Mouse (Mus musculus) midbrain, embryonic 14.5 days (tissue): Measurements from ENCODE around the gene Med19. TPM values are rescaled to one million over a fixed set of nuclear protein-coding genes. Genes with fewer than 3 reads are reported as not detected.
"Not testable (repeated sequence)": the region's sequence is repeated elsewhere in the genome, so short reads cannot be mapped to it uniquely, and the experiment has no call there.

Experiments used
- ATAC-seq: fragments of 200-750 bp; cut with Nextera tagmentation; 2 replicates; pipeline ENCODE4 v1.8.0; 2017; ENCODE audit warnings: moderate number of reproducible peaks, moderate library complexity; ENCODE audit not compliant: low FRiP score, low TSS enrichment
- DNase-seq: peaks from one replicate; pipeline ENCODE4 v3.0.0-alpha.2; 2015
- H3K27ac ChIP-seq: fragments of 300-500 bp; sonication (generic); replicated peaks from 2 replicates; pipeline ENCODE4 v1.5.1; 2014; ENCODE audit warnings: mild to moderate bottlenecking, low read depth, low read length, moderate library complexity
- H3K27me3 ChIP-seq: fragments of 300-500 bp; sonication (generic); 2 replicates; pipeline ENCODE4 v1.6.1; 2014; ENCODE audit warnings: low read length, control low read depth, mixed read lengths; ENCODE audit not compliant: control insufficient read depth, insufficient read depth
- H3K36me3 ChIP-seq: fragments of 300-500 bp; sonication (generic); 2 replicates; pipeline ENCODE4 v1.6.1; 2014; ENCODE audit warnings: low read length, control low read depth; ENCODE audit not compliant: control insufficient read depth, insufficient read depth
- H3K4me1 ChIP-seq: fragments of 300-500 bp; sonication (generic); 2 replicates; pipeline ENCODE4 v1.6.1; 2014; ENCODE audit warnings: mild to moderate bottlenecking, antibody characterized with exemption, low read length, control low read depth; ENCODE audit not compliant: control insufficient read depth, insufficient read depth
- H3K4me2 ChIP-seq: fragments of 300-500 bp; sonication (generic); 2 replicates; pipeline ENCODE4 v1.6.1; 2014; ENCODE audit warnings: mild to moderate bottlenecking, low read length, moderate library complexity
- H3K4me3 ChIP-seq: fragments of 300-500 bp; sonication (generic); replicated peaks from 2 replicates; pipeline ENCODE4 v1.5.1; 2014; ENCODE audit warnings: low read depth, low read length
- H3K9ac ChIP-seq: fragments of 300-500 bp; sonication (generic); replicated peaks from 2 replicates; pipeline ENCODE4 v1.6.1; 2014; ENCODE audit warnings: mild to moderate bottlenecking, low read length, moderate library complexity
- H3K9me3 ChIP-seq: fragments of 300-500 bp; sonication (generic); 2 replicates; pipeline ENCODE4 v1.6.1; 2016; ENCODE audit warnings: low read length, control low read depth, mixed read lengths; ENCODE audit not compliant: control insufficient read depth
- WGBS: fragments of 180-500 bp; shearing (Covaris S2); extraction: QIAGEN DNeasy Blood & Tissue Kit; methylation state at CpG from one replicate; pipeline ENCODE4 v1.1.7; 2014; 5-methylcytosine and 5-hydroxymethylcytosine counted together
- polyA plus RNA-seq: library from polyadenylated mRNA; unstranded; fragments of >200 nt; fragmentation: Nextera tagmentation; extraction: Ambion mirVana; gene quantifications from 2 replicates; pipeline ENCODE4 v1.2.1, GENCODE M21; 2014

Gene Med19
- polyA plus RNA-seq, 1 experiment from 2014 or later: 56.5 TPM

DNA sequence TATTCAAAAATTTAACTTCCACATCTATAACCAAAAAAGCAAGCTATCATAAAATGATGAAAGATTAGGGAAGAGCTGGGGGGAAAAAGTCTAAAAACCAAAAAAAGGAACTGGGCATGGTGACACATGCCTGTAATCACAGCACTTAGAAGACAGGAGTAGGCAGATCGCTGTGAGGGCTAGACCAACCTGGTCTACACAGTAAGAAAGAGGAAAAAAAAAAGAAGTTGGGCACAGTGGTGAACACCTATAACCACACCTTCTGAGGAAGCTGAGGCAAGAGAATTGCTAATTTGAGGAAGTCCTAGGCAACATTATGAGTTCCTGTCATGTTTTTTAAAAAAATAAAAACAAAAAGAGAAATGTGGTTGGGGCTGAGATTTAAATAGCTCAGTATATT, 22.3 kb upstream of the Med19 start:
- ATAC-seq (no peak), DNase-seq (no peak)
- Histone ChIP-seq H3K9ac (no peak overlapping the region), H3K4me3 (no peak overlapping the region), H3K9me3 (no peaks in the 10 kb centered on the region), H3K4me1 (no peaks in the 10 kb centered on the region), H3K27ac (no peak overlapping the region), H3K4me2 (no peak overlapping the region), H3K36me3 (no peaks in the 10 kb centered on the region), H3K27me3 (no peaks in the 10 kb centered on the region)
- WGBS: 74% methylated on average over 1 of the region's 1 CpGs

DNA sequence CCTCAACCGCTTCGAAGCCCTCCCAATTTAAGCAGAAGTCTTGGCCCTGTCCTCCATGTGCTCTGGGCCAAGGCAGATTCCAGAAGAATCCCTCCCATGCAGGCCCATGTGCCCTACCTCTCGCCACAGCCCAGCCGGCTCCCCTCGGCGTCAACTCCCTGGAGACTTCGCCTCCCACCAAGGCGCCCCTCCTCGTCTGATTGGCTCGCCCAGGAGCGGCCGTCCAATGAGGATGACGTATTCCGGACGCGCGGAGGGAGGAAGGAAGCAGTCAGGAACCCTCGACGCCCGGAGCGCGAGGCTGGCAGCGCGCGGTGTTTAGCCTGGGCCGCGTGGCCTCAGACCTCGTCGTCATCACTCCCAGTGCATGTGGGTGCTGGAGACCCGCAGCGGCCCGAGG, 19.4 kb upstream of the Med19 start, which contains the start of gene Btbd18:
Gene Btbd18, plus strand, starts transcription at position 274 of the 400 bp plus-strand sequence.
- H3K4me3 ChIP-seq: no peak within 1 kb of the TSS
- 93% methylated on average over 32 of the region's 32 CpGs for WGBS
- H3K27me3 ChIP-seq: no peaks in the 10 kb centered on the region
- no peak for DNase-seq
- no peaks in the 10 kb centered on the region for H3K4me1 ChIP-seq
- H3K4me2 ChIP-seq: no peak within 1 kb of the TSS
- ATAC-seq: no peak
- no peaks in the 10 kb centered on the region for H3K9me3 ChIP-seq
- no peaks in the 10 kb centered on the region for H3K36me3 ChIP-seq
- no peak within 1 kb of the TSS for H3K27ac ChIP-seq
- no peak within 1 kb of the TSS for H3K9ac ChIP-seq

DNA sequence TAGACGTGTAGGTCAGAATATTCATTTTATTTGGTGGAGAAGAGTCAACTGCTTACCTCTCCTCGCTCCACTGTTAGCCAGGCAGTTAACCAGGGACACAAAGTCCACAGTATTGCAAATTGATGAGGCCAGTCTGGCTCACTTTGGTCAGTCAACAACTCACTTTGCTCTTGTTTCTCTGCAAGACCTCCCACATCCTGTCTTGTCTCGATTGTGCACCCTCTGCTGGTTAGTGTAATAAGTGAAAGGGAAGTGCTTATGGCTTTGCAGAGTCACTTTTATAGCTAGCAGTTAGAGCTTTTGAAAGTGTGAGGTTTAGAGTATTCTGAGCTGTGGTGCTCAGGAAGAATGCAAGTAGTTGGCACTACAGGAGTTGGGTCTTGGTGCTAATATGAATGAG, 17.9 kb upstream of the Med19 start:
- Histone ChIP-seq H3K9me3 (no peaks in the 10 kb centered on the region), H3K4me2 (no peak overlapping the region), H3K27me3 (no peaks in the 10 kb centered on the region)

DNA sequence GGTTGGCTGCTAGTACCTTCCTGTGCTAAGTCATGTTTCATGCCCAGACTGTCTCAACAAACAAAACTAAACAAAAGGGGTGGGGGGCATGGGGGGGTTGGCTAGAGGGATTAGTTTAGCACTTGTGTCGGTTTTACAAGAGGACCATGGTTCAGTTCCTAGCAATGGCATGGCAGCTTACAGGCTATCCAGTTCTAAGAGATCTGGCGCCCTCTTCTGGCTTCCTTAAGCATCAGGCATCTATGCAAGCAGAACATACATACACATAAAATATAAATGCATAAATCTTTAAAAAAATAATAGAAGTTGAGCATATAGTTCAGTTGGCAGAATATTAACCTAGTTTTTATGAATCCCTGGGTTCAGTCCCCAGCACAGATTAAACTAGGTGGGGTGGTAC, 15.3 kb upstream of the Med19 start:
- Histone ChIP-seq H3K4me1 (no peaks in the 10 kb centered on the region), H3K36me3 (no peaks in the 10 kb centered on the region), H3K4me2 (no peak overlapping the region), H3K27ac (no peak overlapping the region), H3K27me3 (no peaks in the 10 kb centered on the region), H3K9me3 (no peaks in the 10 kb centered on the region), H3K4me3 (no peak overlapping the region), H3K9ac (no peak overlapping the region)
- ATAC-seq: no peak
- 22% methylated on average over 2 of the region's 2 CpGs for WGBS
- DNase-seq: peak; percentile 51

More for the DNA sequence above, 17.9 kb upstream of the Med19 start:
- Histone ChIP-seq H3K9ac (no peak overlapping the region), H3K4me3 (no peak overlapping the region), H3K27ac (no peak overlapping the region), H3K4me1 (no peaks in the 10 kb centered on the region), H3K36me3 (no peaks in the 10 kb centered on the region)
- ATAC-seq (no peak), DNase-seq (peak; percentile 48)
- 73% methylated on average over 3 of the region's 3 CpGs for WGBS

DNA sequence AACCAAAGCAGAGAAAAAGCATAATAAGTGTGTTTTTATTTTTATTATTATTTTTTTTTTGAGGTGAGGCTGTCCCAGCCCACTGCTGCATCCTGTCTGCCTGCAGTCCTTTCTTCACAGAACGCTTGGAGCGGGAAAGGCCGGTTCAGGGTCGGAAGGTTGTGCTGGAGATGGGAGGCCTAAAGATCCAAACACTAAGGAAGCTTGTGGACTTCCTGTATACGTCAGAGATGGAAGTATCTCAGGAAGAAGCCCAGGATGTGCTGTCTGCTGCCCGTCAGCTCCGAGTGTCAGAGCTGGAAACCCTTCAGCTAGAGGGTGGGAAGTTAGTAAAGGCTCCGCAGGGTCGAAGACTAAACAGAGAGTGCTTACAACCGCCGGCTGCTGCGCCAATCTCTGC, 12.1 kb upstream of the Med19 start:
- WGBS: 68% methylated on average over 12 of the region's 12 CpGs
- no peak for DNase-seq
- Histone ChIP-seq H3K4me1 (peaks cover 5% of the 10 kb centered on the region), H3K4me3 (no peak overlapping the region), H3K4me2 (no peak overlapping the region), H3K36me3 (peaks cover 6% of the 10 kb centered on the region; the same call in 1 of the 2 replicates), H3K9me3 (no peaks in the 10 kb centered on the region), H3K27ac (no peak overlapping the region), H3K27me3 (no peaks in the 10 kb centered on the region), H3K9ac (no peak overlapping the region)
- no peak for ATAC-seq

DNA sequence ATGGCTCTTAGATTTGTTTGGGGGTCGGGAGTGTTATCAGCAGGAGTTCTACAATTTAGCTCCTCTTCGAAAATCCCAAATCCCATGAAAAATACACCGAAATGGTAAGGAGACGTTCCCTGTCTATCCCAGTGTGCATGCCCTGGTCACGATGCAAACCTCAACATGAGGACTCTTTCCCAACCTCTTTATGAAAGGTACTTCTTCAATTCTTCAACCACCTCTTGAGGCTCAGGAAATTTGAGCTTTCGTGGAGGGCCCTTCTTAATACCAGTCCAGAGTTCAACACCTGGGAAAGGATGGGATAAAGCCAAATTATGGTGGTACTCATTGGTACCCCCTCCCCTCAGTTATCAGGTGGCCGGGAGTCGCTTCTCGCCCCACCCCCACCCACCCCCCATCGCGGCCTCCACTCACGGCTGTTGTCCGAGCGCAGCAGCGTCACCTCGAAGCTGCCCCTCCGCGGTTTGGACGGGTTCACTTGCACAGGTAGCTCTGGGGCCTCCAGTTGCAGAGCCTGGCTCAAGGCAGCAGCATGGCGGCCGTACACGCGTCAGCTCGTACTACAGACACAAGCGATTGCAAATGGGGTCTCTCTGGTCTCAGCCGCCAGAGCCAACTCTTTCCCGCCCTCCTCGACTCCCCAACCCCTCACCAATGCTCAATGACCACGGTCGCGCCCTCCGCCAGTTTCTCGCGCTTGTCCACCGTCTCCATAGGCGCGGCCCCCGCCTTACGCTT, 8.2 kb upstream of the Med19 start:
- peaks cover 7% of the 10 kb centered on the region for H3K4me1 ChIP-seq
- peak overlapping the region; percentile 89 for H3K27ac ChIP-seq
- no peaks in the 10 kb centered on the region for H3K27me3 ChIP-seq
- ATAC-seq: peak; percentile 76
- WGBS: 1% methylated on average over 39 of the region's 39 CpGs
- no peaks in the 10 kb centered on the region for H3K9me3 ChIP-seq
- peak overlapping the region; percentile 91 for H3K4me3 ChIP-seq
- DNase-seq: peak; percentile 62
- H3K4me2 ChIP-seq: peak overlapping the region; percentile 77
- H3K36me3 ChIP-seq: peaks cover 33% of the 10 kb centered on the region
- H3K9ac ChIP-seq: peak overlapping the region; percentile 83

DNA sequence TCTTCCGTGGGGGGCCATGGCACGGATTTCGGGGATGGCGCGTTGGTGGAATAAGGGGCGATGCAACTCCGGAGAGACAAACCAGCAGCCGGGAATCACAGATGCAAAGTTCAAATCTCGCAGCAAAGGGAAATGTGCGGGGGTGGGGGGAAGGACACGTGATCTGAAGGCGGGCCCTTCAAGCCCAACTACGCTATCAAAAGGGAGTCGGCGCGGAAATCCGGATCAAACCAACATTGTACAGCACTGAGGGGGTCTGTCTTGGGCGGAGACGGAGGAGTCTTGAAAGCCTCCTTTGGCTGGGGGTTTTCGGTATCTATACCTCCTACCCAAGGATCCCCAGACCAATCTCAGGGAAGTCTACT, 7.7 kb upstream of the Med19 start, which contains the start of gene Selenoh:
Gene Selenoh, minus strand, starts transcription at position 202 of the 365 bp plus-strand sequence.
- H3K4me2 ChIP-seq: peak within 1 kb of the TSS; percentile 77
- WGBS: under 1% methylated on average over 20 of the region's 20 CpGs
- no peaks in the 10 kb centered on the region for H3K27me3 ChIP-seq
- DNase-seq: peak; percentile 96
- H3K9ac ChIP-seq: peak within 1 kb of the TSS; percentile 83
- H3K4me3 ChIP-seq: peak within 1 kb of the TSS; percentile 91
- peak within 1 kb of the TSS; percentile 89 for H3K27ac ChIP-seq
- ATAC-seq: peak; percentile 96
- no peaks in the 10 kb centered on the region for H3K9me3 ChIP-seq
- peaks cover 39% of the 10 kb centered on the region for H3K36me3 ChIP-seq
- peaks cover 7% of the 10 kb centered on the region for H3K4me1 ChIP-seq

DNA sequence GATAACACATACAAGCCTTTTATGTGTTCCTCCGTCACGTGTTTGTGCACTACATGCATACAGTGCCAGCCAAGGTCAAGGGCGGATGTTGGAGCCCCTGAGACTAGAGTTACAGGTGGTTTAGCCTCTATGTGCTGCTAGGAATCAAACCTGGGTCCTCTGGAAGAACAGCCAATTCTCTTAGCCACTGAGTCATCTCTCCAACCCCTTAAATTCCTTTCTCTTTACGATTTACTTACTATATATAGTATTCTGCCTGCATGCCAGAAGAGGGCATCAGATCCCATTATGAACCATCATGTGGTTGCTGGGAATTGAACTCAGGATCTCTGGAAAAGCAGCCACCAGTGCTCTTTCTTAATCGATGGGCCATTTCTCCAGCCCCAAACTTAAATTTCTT, 6.7 kb upstream of the Med19 start:
- not testable (repeated sequence) for ATAC-seq, H3K27me3 ChIP-seq, H3K4me1 ChIP-seq, H3K9ac ChIP-seq, DNase-seq, H3K9me3 ChIP-seq, H3K27ac ChIP-seq
- Histone ChIP-seq H3K36me3 (peaks cover 44% of the 10 kb centered on the region), H3K4me3 (peak overlapping the region; percentile 91; the same call in 1 of the 2 replicates), H3K4me2 (peak overlapping the region; percentile 77)
- 68% methylated on average over 4 of the region's 5 CpGs for WGBS
